ENCODE assay signal across 15 mouse cellular contexts in genomic region chr9:111095710-111096109, GRCm38 (mm10).
"Had no signal": no experiment of that assay in that cellular context is flagged by ENCODE, and none has a peak within 500 bp of the region (broad histone marks: within the 10 kb centered on the region; RNA-seq: fewer than 3 reads in every experiment).

No protein-coding gene starts in this region.

- H3K9ac ChIP-seq: limb, embryonic 12.5 days; limb, embryonic 15.5 days; liver, embryonic 12.5 days; liver, embryonic 15.5 days; lung, embryonic 15.5 days; midbrain, embryonic 13.5 days had no signal

- H3K4me3 ChIP-seq: limb, embryonic 12.5 days; limb, embryonic 15.5 days; liver, embryonic 12.5 days; liver, embryonic 15.5 days; lung, embryonic 15.5 days; midbrain, embryonic 10.5 days; midbrain, embryonic 13.5 days had no signal

- H3K4me2 ChIP-seq: limb, embryonic 12.5 days; limb, embryonic 15.5 days; liver, embryonic 12.5 days; liver, embryonic 15.5 days; lung, embryonic 15.5 days; midbrain, embryonic 13.5 days had no signal

- H3K27me3 ChIP-seq: limb, embryonic 12.5 days; limb, embryonic 15.5 days; liver, embryonic 15.5 days; lung, embryonic 15.5 days; midbrain, embryonic 13.5 days had no signal

- H3K4me1 ChIP-seq: limb, embryonic 12.5 days; limb, embryonic 15.5 days; liver, embryonic 12.5 days; midbrain, embryonic 10.5 days; midbrain, embryonic 13.5 days had no signal

- H3K27ac ChIP-seq: limb, embryonic 12.5 days; limb, embryonic 15.5 days; liver, embryonic 12.5 days; liver, embryonic 15.5 days; lung, embryonic 15.5 days; midbrain, embryonic 10.5 days; midbrain, embryonic 13.5 days had no signal

- DNase-seq: kidney, postnatal 14 days; left cerebral cortex, postnatal 4 days; lung, postnatal 10 days; lung, postnatal 36 days; thymus, adult 18-20 months; thymus, postnatal 4 days had no signal

- H3K9me3 ChIP-seq: limb, embryonic 12.5 days; limb, embryonic 15.5 days; liver, embryonic 12.5 days; liver, embryonic 15.5 days; lung, embryonic 15.5 days; megakaryocyte, embryonic 14.5 days; midbrain, embryonic 10.5 days; midbrain, embryonic 13.5 days had no signal

- ATAC-seq: liver, embryonic 12.5 days; midbrain, embryonic 13.5 days; midbrain, embryonic 16.5 days had no signal

- H3K36me3 ChIP-seq: limb, embryonic 12.5 days; limb, embryonic 15.5 days; liver, embryonic 12.5 days; liver, embryonic 15.5 days; lung, embryonic 15.5 days; midbrain, embryonic 10.5 days; midbrain, embryonic 13.5 days had no signal
